Mouse (Mus musculus) heart, postnatal 36 days (tissue): ENCODE data around the gene Mettl21c. TPM values are rescaled to one million over a fixed set of nuclear protein-coding genes. Genes with fewer than 3 reads are reported as not detected.

ENCODE experiments used
- total RNA-seq, 2 experiments: library from RNA; stranded (reverse); gene quantifications; 2 replicates each; pipeline ENCODE4 v1.2.3; 2021

The Mettl21c gene
- total RNA-seq, 2 experiments from 2014 or later: not detected

Other genes starting within 250 kb of the Mettl21c start
- gene Uxs1, start 192.2 kb downstream of the Mettl21c start, total RNA-seq: 10 to 100 TPM in 1 of 2 experiments, 1 to 10 TPM in 1; 7.6 to 10.1 TPM
- gene Tpp2, start 86.4 kb downstream of the Mettl21c start, total RNA-seq: 10 to 100 TPM; 42.1 to 48.1 TPM
- not detected for gene Gm8251, start 41.9 kb upstream of the Mettl21c start, total RNA-seq
- gene Tex30, start 82.4 kb upstream of the Mettl21c start, total RNA-seq: 1 to 10 TPM; 6.3 to 9.2 TPM
- gene Kdelc1, start 98.8 kb upstream of the Mettl21c start, total RNA-seq: 10 to 100 TPM; 20.7 to 21.3 TPM
- gene Bivm, start 98.9 kb upstream of the Mettl21c start, total RNA-seq: 10 to 100 TPM; 11.1 to 12.8 TPM
- 10 to 100 TPM; 16.6 to 17.1 TPM for gene Ercc5, start 127.7 kb upstream of the Mettl21c start, total RNA-seq
- gene Mettl21e, start 198.9 kb upstream of the Mettl21c start, total RNA-seq: under 1 TPM in 1 of 2 experiments, not detected in 1; 0.14 TPM